Mouse (Mus musculus): ENCODE measurements around the gene Hoxb3. TPM values are rescaled to one million over a fixed set of nuclear protein-coding genes. Genes with fewer than 3 reads are reported as not detected.

Gene Hoxb3
- polyA plus RNA-seq, 1 experiment, result not detected

DNA sequence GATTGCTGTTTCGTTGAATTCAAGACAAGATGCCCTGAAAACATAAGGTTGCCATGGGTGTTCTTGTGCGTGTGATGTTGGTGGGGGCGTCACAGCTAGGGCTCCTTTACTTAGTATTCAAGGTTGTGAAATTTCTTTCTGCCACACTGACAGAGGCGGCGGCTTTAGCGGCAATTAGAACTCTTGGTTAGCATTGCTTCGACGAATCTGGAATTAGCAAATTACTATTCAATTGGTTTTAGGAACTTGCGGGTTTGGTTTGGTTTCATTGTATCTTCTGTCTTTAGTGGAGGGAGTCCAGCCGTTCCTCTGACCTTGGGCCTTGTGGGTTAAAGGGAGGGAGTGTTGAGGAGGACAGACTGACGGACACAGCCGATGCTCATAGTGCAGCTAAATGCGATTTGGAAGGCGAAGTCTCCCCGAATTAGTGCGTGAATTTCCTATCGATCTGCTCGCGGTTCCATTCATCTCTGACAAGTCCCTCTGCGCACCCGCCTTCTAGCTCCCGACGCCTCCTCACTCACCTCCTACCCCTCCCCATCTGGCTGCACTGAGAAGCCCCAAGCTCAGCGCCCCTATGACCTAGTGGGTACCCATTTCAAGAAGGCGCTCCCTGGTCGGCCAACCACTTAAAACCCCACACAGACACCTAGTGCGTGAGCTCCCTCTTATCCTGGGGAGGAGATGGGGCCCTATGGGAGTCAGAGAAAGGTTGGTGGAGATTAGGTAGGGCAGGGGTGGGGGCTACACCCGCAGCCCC is 5.3 kb upstream of the Hoxb3 start, which contains the start of gene Hoxb4:
Gene Hoxb4 (plus strand): TSS at position 660 of the 760 bp plus-strand sequence.
- Histone ChIP-seq H3K4me3 (ENCODE audit: insufficient read depth, low read length) (no peak within 1 kb of the TSS), H3K27ac (ENCODE audit: insufficient read depth, low read length) (no peak within 1 kb of the TSS), H3K4me1 (ENCODE audit: control insufficient read depth, insufficient read depth, low read length) (no peaks in the 10 kb centered on the region)
- TF ChIP-seq POLR2A (IDR thresholded peaks at IDR 0.05; ENCODE audit: extremely low read depth, insufficient read depth, low read length), result no peak
- no peak for TF ChIP-seq CTCF (IDR thresholded peaks at IDR 0.05; ENCODE audit: extremely low read depth, insufficient read depth, low read length)

DNA sequence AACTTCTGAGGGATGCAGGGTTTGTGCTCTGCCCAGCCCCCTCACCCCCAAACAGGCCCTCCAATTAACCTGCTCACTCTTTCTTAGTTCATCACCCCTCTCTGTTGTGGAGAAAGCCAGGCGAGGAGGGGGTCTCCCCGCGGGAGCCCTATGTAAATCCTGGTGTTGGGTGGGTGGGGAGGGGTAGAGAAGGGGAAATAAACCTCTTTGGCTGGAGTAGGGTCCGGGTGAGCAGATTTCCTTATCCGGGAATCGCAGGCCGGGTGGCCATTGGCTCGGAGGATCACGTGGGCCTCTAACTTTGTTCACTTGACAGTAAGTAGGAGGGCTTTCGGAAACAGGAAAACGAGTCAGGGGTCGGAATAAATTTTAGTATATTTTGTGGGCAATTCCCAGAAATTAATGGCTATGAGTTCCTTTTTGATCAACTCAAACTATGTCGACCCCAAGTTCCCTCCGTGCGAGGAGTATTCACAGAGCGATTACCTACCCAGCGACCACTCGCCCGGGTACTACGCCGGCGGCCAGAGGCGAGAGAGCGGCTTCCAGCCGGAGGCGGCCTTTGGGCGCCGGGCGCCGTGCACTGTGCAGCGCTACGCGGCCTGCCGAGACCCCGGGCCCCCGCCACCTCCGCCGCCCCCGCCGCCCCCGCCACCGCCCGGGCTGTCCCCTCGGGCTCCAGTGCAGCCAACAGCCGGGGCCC is 4.6 kb upstream of the Hoxb3 start:
- H3K4me1 ChIP-seq (ENCODE audit: control insufficient read depth, insufficient read depth, low read length), result no peaks in the 10 kb centered on the region
- no peak overlapping the region for H3K4me3 ChIP-seq (ENCODE audit: insufficient read depth, low read length)
- TF ChIP-seq POLR2A (IDR thresholded peaks at IDR 0.05; ENCODE audit: extremely low read depth, insufficient read depth, low read length) (no peak), CTCF (IDR thresholded peaks at IDR 0.05; ENCODE audit: extremely low read depth, insufficient read depth, low read length) (no peak)
- no peak overlapping the region for H3K27ac ChIP-seq (ENCODE audit: insufficient read depth, low read length)

DNA sequence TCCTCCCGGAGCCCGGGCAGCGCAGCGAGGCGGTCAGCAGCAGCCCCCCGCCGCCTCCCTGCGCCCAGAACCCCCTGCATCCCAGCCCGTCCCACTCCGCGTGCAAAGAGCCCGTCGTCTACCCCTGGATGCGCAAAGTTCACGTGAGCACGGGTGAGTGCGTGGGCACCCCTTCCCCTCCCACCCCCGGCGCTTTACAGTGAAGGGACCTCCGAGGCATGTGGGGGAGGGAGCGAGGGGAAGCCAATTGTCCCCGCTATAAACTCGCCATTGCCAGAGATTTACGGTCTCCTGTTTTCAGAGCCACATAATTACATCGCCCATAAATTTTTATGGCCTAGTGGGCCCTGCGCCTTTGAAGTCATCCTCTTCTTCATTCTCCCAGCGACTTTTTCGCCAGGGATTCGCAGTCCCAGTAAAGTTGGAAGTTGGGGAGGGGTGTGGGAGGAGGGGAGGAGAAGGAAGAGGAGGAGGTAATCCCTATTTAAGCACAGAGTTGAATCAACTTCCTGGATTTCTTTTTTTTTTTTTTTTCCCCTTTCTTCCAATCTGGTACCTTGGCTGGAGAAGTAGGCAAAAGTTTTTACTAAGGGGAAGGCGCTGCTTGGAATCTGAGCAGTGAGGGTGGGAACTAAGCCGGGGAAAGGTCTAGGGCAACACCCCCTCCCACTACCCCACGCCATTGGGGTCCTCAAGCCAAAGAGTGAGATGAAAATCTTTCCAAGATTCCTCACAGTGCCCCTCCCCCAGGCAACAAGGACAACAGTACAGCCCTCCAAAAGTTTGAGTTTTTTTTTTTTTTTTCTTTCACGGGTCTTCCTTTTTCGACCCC is 3.8 kb upstream of the Hoxb3 start:
- TF ChIP-seq POLR2A (IDR thresholded peaks at IDR 0.05; ENCODE audit: extremely low read depth, insufficient read depth, low read length), result no peak
- TF ChIP-seq CTCF (IDR thresholded peaks at IDR 0.05; ENCODE audit: extremely low read depth, insufficient read depth, low read length), result no peak
- no peak overlapping the region for H3K27ac ChIP-seq (ENCODE audit: insufficient read depth, low read length)
- no peaks in the 10 kb centered on the region for H3K4me1 ChIP-seq (ENCODE audit: control insufficient read depth, insufficient read depth, low read length)
- no peak overlapping the region for H3K4me3 ChIP-seq (ENCODE audit: insufficient read depth, low read length)

DNA sequence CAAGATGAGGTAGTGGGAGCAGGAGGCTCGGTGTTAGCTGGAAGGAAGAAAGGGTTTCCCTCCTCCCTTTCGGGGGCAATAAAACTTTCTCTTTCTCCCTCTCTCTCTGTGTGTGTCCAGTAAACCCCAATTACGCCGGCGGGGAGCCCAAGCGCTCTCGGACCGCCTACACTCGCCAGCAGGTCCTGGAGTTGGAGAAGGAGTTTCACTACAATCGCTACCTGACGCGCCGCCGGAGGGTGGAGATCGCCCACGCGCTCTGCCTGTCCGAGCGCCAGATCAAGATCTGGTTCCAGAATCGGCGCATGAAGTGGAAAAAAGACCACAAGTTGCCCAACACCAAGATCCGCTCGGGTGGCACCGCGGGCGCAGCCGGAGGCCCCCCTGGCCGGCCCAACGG is 3.2 kb upstream of the Hoxb3 start:
- no peak overlapping the region for H3K27ac ChIP-seq (ENCODE audit: insufficient read depth, low read length)
- TF ChIP-seq POLR2A (IDR thresholded peaks at IDR 0.05; ENCODE audit: extremely low read depth, insufficient read depth, low read length) (no peak), CTCF (IDR thresholded peaks at IDR 0.05; ENCODE audit: extremely low read depth, insufficient read depth, low read length) (no peak)
- no peaks in the 10 kb centered on the region for H3K4me1 ChIP-seq (ENCODE audit: control insufficient read depth, insufficient read depth, low read length)
- H3K4me3 ChIP-seq (ENCODE audit: insufficient read depth, low read length), result no peak overlapping the region

DNA sequence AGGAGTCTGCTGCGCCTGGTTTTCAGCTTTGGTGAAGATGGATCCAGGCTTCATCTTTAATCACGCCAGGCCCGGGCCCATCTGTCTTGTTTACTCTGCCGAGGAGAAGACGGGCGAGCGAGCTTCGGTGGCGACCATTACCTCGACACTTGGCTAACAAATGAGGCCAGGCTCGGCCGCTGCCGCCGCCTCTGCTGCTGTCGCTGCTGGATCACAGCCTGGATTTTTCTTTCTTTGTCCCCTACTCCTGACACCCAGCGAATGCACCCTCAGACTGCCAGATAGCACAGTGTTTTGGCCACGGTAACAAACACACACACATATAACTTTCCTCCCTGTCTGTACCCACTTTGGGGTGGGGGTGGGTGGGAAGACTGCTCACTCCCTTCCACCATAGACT is 2.4 kb upstream of the Hoxb3 start:
- Histone ChIP-seq H3K27ac (ENCODE audit: insufficient read depth, low read length) (no peak overlapping the region), H3K4me3 (ENCODE audit: insufficient read depth, low read length) (no peak overlapping the region), H3K4me1 (ENCODE audit: control insufficient read depth, insufficient read depth, low read length) (no peaks in the 10 kb centered on the region)
- no peak for TF ChIP-seq CTCF (IDR thresholded peaks at IDR 0.05; ENCODE audit: extremely low read depth, insufficient read depth, low read length)
- TF ChIP-seq POLR2A (IDR thresholded peaks at IDR 0.05; ENCODE audit: extremely low read depth, insufficient read depth, low read length), result no peak

DNA sequence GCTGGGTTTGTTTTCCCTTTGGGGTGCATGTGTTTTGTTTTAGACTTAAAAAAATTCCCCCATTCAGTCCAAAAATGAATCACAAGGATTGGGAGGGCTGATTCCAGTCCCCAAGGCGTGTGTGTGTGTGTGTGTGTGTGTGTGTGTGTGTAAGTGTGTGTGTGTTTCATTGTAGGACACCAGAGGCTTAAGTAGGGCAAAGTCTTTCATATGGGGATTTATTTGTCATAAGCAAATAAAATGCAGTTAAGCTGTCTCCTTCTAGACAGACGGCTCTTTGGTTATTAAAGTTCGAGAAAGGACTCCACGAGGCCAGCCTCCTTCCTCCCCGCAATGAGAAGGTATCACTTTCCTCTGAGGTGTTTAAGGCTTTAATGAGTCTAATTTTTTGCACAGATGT is 1.3 kb upstream of the Hoxb3 start:
- Histone ChIP-seq H3K27ac (ENCODE audit: insufficient read depth, low read length) (no peak overlapping the region), H3K4me1 (ENCODE audit: control insufficient read depth, insufficient read depth, low read length) (no peaks in the 10 kb centered on the region), H3K4me3 (ENCODE audit: insufficient read depth, low read length) (no peak overlapping the region)
- TF ChIP-seq CTCF (IDR thresholded peaks at IDR 0.05; ENCODE audit: extremely low read depth, insufficient read depth, low read length) (no peak), POLR2A (IDR thresholded peaks at IDR 0.05; ENCODE audit: extremely low read depth, insufficient read depth, low read length) (no peak)

DNA sequence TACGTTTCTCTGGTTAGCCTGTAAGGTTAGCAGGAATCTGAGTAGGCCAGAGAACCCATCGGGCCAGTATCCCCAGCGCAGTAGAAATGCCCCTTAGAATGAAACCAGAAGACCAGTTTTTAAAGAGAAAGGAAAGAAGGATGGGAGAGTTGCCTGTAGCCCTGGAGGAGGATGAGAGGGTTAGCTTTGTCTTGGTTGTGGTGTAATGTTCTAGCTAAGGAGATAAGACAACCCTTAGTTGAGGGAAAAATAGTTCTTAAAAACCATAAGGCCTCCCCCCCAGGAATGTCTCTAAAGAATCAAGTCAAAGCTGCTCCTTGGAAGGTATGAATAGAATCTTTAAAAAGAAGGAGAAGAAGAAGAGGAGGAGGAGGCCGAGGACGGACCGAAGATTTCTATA is 388 bp upstream of the Hoxb3 start:
- H3K27ac ChIP-seq (ENCODE audit: insufficient read depth, low read length), result no peak overlapping the region
- H3K4me3 ChIP-seq (ENCODE audit: insufficient read depth, low read length), result no peak overlapping the region
- no peaks in the 10 kb centered on the region for H3K4me1 ChIP-seq (ENCODE audit: control insufficient read depth, insufficient read depth, low read length)
- no peak for TF ChIP-seq CTCF (IDR thresholded peaks at IDR 0.05; ENCODE audit: extremely low read depth, insufficient read depth, low read length)

DNA sequence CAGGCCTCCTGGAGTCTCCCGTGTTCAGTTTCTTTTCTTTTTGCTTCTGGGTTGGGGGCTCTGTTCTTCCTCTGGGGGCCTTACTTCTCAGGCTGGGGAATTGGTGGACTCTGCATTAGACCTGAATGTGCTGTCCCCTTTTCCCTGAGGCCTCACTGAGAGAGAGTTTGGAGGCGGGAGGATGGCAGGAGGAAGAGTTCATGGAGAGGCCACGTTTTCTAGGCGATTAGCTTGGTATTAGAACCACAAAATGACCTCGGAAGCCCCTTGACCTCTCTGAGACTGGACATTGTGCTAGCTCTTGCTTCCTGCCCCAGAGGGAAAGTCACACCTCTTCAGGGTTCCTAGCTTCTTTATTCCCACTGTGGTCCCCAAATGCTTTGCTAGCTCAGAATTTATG is 999 bp downstream of the Hoxb3 start:
- no peak overlapping the region for H3K27ac ChIP-seq (ENCODE audit: insufficient read depth, low read length)
- no peaks in the 10 kb centered on the region for H3K4me1 ChIP-seq (ENCODE audit: control insufficient read depth, insufficient read depth, low read length)
- TF ChIP-seq CTCF (IDR thresholded peaks at IDR 0.05; ENCODE audit: extremely low read depth, insufficient read depth, low read length) (no peak), POLR2A (IDR thresholded peaks at IDR 0.05; ENCODE audit: extremely low read depth, insufficient read depth, low read length) (no peak)
- H3K4me3 ChIP-seq (ENCODE audit: insufficient read depth, low read length), result no peak overlapping the region

DNA sequence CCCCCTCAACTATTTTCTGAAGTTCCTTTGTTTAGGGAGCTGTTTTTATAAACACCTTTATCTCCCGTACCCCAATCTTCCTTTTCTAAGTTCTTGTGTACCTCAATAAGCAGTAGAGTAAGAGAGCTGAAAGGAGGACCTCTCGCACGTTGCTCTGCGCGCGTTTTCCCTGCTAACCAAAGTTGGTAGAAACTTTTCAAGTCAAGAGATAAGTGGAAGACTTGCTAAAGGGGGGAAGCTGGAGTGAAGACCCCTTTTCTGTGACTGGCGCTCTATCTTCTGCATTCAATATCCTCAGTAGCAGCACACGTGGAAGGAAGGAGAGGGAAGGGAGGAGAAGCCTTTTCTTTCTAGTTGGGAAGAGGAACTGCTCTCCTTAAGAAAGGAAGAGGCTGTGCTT is 1.8 kb downstream of the Hoxb3 start:
- Histone ChIP-seq H3K4me1 (ENCODE audit: control insufficient read depth, insufficient read depth, low read length) (no peaks in the 10 kb centered on the region), H3K4me3 (ENCODE audit: insufficient read depth, low read length) (no peak overlapping the region), H3K27ac (ENCODE audit: insufficient read depth, low read length) (no peak overlapping the region)
- no peak for TF ChIP-seq CTCF (IDR thresholded peaks at IDR 0.05; ENCODE audit: extremely low read depth, insufficient read depth, low read length)
- TF ChIP-seq POLR2A (IDR thresholded peaks at IDR 0.05; ENCODE audit: extremely low read depth, insufficient read depth, low read length), result no peak
